Mouse (Mus musculus): ENCODE data around the gene Mocs3. TPM values are rescaled to one million over a fixed set of nuclear protein-coding genes. Genes with fewer than 3 reads are reported as not detected.

Mocs3 gene
- polyA plus RNA-seq, 2 experiments: 3.6 to 4.5 TPM

GRCm38 (mm10) chr2:168238335-168238734 lies 7.9 kb downstream of the Mocs3 start:
- no peak for TF ChIP-seq EP300 (IDR thresholded peaks at IDR 0.05; ENCODE audit: low read depth)
- no peak for TF ChIP-seq CTCF (IDR thresholded peaks at IDR 0.05; ENCODE audit: low read depth)
- no peaks in the 10 kb centered on the region for H3K4me1 ChIP-seq (replicated peaks; ENCODE audit: control insufficient read depth in 2 of 2, insufficient read depth in 2 of 2, low read length in 1 of 2)
- DNase-seq (ENCODE audit: low read depth in 3 of 3, low spot score in 3 of 3): no peak
- no peaks in the 10 kb centered on the region for H3K27me3 ChIP-seq (ENCODE audit: control insufficient read depth, insufficient read depth, low read length)
- no peaks in the 10 kb centered on the region for H3K36me3 ChIP-seq (replicated peaks; ENCODE audit: control insufficient read depth, insufficient read depth, low read depth)
- H3K4me3 ChIP-seq (ENCODE audit: insufficient read depth in 1 of 2, low read depth in 2 of 2, low read length in 2 of 2): no peak overlapping the region
- H3K4me2 ChIP-seq (ENCODE audit: low read depth): no peak overlapping the region
- H3K9ac ChIP-seq (replicated peaks): no peak overlapping the region
- ATAC-seq (ENCODE audit: insufficient read depth): no peak
- H3K27ac ChIP-seq: no peak overlapping the region
- 53% methylated on average over 4 of the region's 4 CpGs for WGBS (ENCODE audit: insufficient replicate concordance)
- no peaks in the 10 kb centered on the region for H3K9me3 ChIP-seq (ENCODE audit: control insufficient read depth, low read length)

GRCm38 (mm10) chr2:168242841-168243240 lies 12.4 kb downstream of the Mocs3 start:
- DNase-seq (ENCODE audit: low read depth in 3 of 3, low spot score in 3 of 3) (no peak), ATAC-seq (ENCODE audit: insufficient read depth) (no peak)
- H3K4me3 ChIP-seq (ENCODE audit: insufficient read depth in 1 of 2, low read depth in 2 of 2, low read length in 2 of 2): no peak overlapping the region
- no peak overlapping the region for H3K4me2 ChIP-seq (ENCODE audit: low read depth)
- no peak overlapping the region for H3K9ac ChIP-seq (replicated peaks)
- no peaks in the 10 kb centered on the region for H3K9me3 ChIP-seq (ENCODE audit: control insufficient read depth, low read length)
- H3K27me3 ChIP-seq (ENCODE audit: control insufficient read depth, insufficient read depth, low read length): no peaks in the 10 kb centered on the region
- H3K36me3 ChIP-seq (replicated peaks; ENCODE audit: control insufficient read depth, insufficient read depth, low read depth): no peaks in the 10 kb centered on the region
- no peak overlapping the region for H3K27ac ChIP-seq
- no peaks in the 10 kb centered on the region for H3K4me1 ChIP-seq (replicated peaks; ENCODE audit: control insufficient read depth in 2 of 2, insufficient read depth in 2 of 2, low read length in 1 of 2)
- TF ChIP-seq EP300 (IDR thresholded peaks at IDR 0.05; ENCODE audit: low read depth): no peak
- no peak for TF ChIP-seq CTCF (IDR thresholded peaks at IDR 0.05; ENCODE audit: low read depth)

- Histone ChIP-seq H3K9ac (replicated peaks) (no peak overlapping the region), H3K4me1 (replicated peaks; ENCODE audit: control insufficient read depth in 2 of 2, insufficient read depth in 2 of 2, low read length in 1 of 2) (no peaks in the 10 kb centered on the region), H3K4me2 (ENCODE audit: low read depth) (no peak overlapping the region), H3K9me3 (ENCODE audit: control insufficient read depth, low read length) (no peaks in the 10 kb centered on the region), H3K4me3 (ENCODE audit: insufficient read depth in 1 of 2, low read depth in 2 of 2, low read length in 2 of 2) (no peak overlapping the region), H3K27me3 (ENCODE audit: control insufficient read depth, insufficient read depth, low read length) (no peaks in the 10 kb centered on the region), H3K36me3 (replicated peaks; ENCODE audit: control insufficient read depth, insufficient read depth, low read depth) (no peaks in the 10 kb centered on the region), H3K27ac (no peak overlapping the region)
- peak; percentile 29; the same call in 1 of the 2 replicates for TF ChIP-seq CTCF (IDR thresholded peaks at IDR 0.05; ENCODE audit: low read depth)
- TF ChIP-seq EP300 (IDR thresholded peaks at IDR 0.05; ENCODE audit: low read depth): no peak
- ATAC-seq (ENCODE audit: insufficient read depth): no peak
- no peak for DNase-seq (ENCODE audit: low read depth in 3 of 3, low spot score in 3 of 3)
- 59% methylated on average over 4 of the region's 4 CpGs for WGBS (ENCODE audit: insufficient replicate concordance)
Measured at GRCm38 (mm10) chr2:168243278-168243677, 12.9 kb downstream of the Mocs3 start.

GRCm38 (mm10) chr2:168245571-168245970 lies 15.1 kb downstream of the Mocs3 start:
- Histone ChIP-seq H3K4me3 (ENCODE audit: insufficient read depth in 1 of 2, low read depth in 2 of 2, low read length in 2 of 2) (no peak overlapping the region), H3K9me3 (ENCODE audit: control insufficient read depth, low read length) (no peaks in the 10 kb centered on the region), H3K4me2 (ENCODE audit: low read depth) (no peak overlapping the region), H3K4me1 (replicated peaks; ENCODE audit: control insufficient read depth in 2 of 2, insufficient read depth in 2 of 2, low read length in 1 of 2) (no peaks in the 10 kb centered on the region), H3K9ac (replicated peaks) (no peak overlapping the region), H3K27me3 (ENCODE audit: control insufficient read depth, insufficient read depth, low read length) (no peaks in the 10 kb centered on the region), H3K27ac (no peak overlapping the region), H3K36me3 (replicated peaks; ENCODE audit: control insufficient read depth, insufficient read depth, low read depth) (no peaks in the 10 kb centered on the region)
- WGBS (ENCODE audit: insufficient replicate concordance): 30% methylated on average over 8 of the region's 8 CpGs
- DNase-seq (ENCODE audit: low read depth in 3 of 3, low spot score in 3 of 3) (no peak), ATAC-seq (ENCODE audit: insufficient read depth) (no peak)
- TF ChIP-seq EP300 (IDR thresholded peaks at IDR 0.05; ENCODE audit: low read depth) (no peak), CTCF (IDR thresholded peaks at IDR 0.05; ENCODE audit: low read depth) (no peak)

GRCm38 (mm10) chr2:168248167-168248855 lies 17.9 kb downstream of the Mocs3 start:
- Histone ChIP-seq H3K27ac (no peak overlapping the region), H3K4me1 (replicated peaks; ENCODE audit: control insufficient read depth in 2 of 2, insufficient read depth in 2 of 2, low read length in 1 of 2) (no peaks in the 10 kb centered on the region), H3K9ac (replicated peaks) (no peak overlapping the region), H3K36me3 (replicated peaks; ENCODE audit: control insufficient read depth, insufficient read depth, low read depth) (no peaks in the 10 kb centered on the region), H3K27me3 (ENCODE audit: control insufficient read depth, insufficient read depth, low read length) (no peaks in the 10 kb centered on the region), H3K4me3 (ENCODE audit: insufficient read depth in 1 of 2, low read depth in 2 of 2, low read length in 2 of 2) (no peak overlapping the region), H3K9me3 (ENCODE audit: control insufficient read depth, low read length) (no peaks in the 10 kb centered on the region), H3K4me2 (ENCODE audit: low read depth) (no peak overlapping the region)
- TF ChIP-seq EP300 (IDR thresholded peaks at IDR 0.05; ENCODE audit: low read depth) (no peak), CTCF (IDR thresholded peaks at IDR 0.05; ENCODE audit: low read depth) (no peak)
- ATAC-seq (ENCODE audit: insufficient read depth) (no peak), DNase-seq (ENCODE audit: low read depth in 3 of 3, low spot score in 3 of 3) (no peak)
- WGBS (ENCODE audit: insufficient replicate concordance): 60% methylated on average over 8 of the region's 8 CpGs
